Mouse (Mus musculus): ENCODE data around the gene 5530401A14Rik.

DNA sequence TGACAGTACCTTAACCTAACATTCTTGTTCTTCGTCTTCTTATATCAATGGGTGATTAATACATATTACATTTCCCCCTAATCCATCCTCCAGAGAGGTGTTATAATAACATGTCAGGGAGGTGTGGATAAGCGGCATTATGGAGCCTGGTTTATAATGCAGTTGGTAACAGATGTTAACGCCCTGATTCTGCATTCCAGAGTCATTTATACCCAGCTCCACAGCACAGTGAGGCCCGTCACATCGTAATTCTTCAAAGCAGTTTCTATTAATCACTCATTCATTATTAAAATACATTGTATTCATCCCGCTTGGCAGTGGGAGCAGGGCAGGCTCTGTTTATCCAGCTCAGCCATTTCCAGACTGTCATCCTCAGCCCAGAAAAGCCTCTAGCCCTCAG is 55.0 kb downstream of the 5530401A14Rik start:
- TF ChIP-seq EP300 (IDR thresholded peaks at IDR 0.05; ENCODE audit: low read depth) = no peak
- no peak for TF ChIP-seq CTCF (IDR thresholded peaks at IDR 0.05; ENCODE audit: low read depth)
